Mouse (Mus musculus) C2C12 (cell line): Measurements from ENCODE around the gene Pfkfb4. TPM values are rescaled to one million over a fixed set of nuclear protein-coding genes. Genes with fewer than 3 reads are reported as not detected.

Source experiments
- H3K27me3 ChIP-seq: one replicate; pipeline ENCODE4 v1.6.1; 2011; ENCODE audit not compliant: control insufficient read depth, insufficient read depth, insufficient read length
- H3K36me3 ChIP-seq: one replicate; pipeline ENCODE4 v1.6.1; 2011; ENCODE audit not compliant: control insufficient read depth, insufficient read depth
- H3K4me3 ChIP-seq: one replicate; pipeline ENCODE4 v1.5.1; 2011; ENCODE audit warnings: mild to moderate bottlenecking, control low read depth; ENCODE audit not compliant: poor library complexity, insufficient read depth, severe bottlenecking
- H3K79me2 ChIP-seq: one replicate; pipeline ENCODE4 v1.6.1; 2011; ENCODE audit not compliant: control insufficient read depth, insufficient read depth
- H3K79me3 ChIP-seq: one replicate; pipeline ENCODE4 v1.6.1; 2011; ENCODE audit warnings: low read depth, control low read depth
- H3ac ChIP-seq: one replicate; pipeline ENCODE3; 2011; ENCODE audit warnings: low read depth; ENCODE audit not compliant: control insufficient read depth, insufficient read length
- CEBPB ChIP-seq: IDR thresholded peaks from one replicate; pipeline ENCODE4 v1.6.1; 2011; ENCODE audit warnings: low read depth, mild to moderate bottlenecking, control low read depth, moderate library complexity
- CTCF ChIP-seq: IDR thresholded peaks from one replicate; pipeline ENCODE4 v1.5.1; 2011; ENCODE audit not compliant: control insufficient read depth, insufficient read depth, insufficient read length
- FOSL1 ChIP-seq: IDR thresholded peaks from one replicate; pipeline ENCODE4 v1.8.0; 2011; ENCODE audit warnings: mild to moderate bottlenecking, low read length; ENCODE audit not compliant: poor library complexity, insufficient read depth, severe bottlenecking
- MAX ChIP-seq: IDR thresholded peaks from one replicate; pipeline ENCODE4 v1.6.1; 2011; ENCODE audit warnings: mild to moderate bottlenecking, control low read depth
- MYOD1 ChIP-seq: IDR thresholded peaks from one replicate; pipeline ENCODE4 v1.6.1; 2011; ENCODE audit warnings: low read depth; ENCODE audit not compliant: control insufficient read depth, insufficient read length
- MYOG ChIP-seq: IDR thresholded peaks from one replicate; pipeline ENCODE4 v1.6.1; 2011; ENCODE audit not compliant: control insufficient read depth, insufficient read length; ENCODE audit errors: extremely low read depth
- USF1 ChIP-seq: IDR thresholded peaks from one replicate; pipeline ENCODE4 v1.6.1; 2011; ENCODE audit warnings: low read depth, mild to moderate bottlenecking, control low read depth, moderate library complexity
- polyA plus RNA-seq: library from polyadenylated mRNA; unstranded; fragments of >200 nt; fragmentation: generic; extraction: Trizol; gene quantifications from one replicate; pipeline ENCODE4 v1.2.1, GENCODE M21; 2012; ENCODE audit warnings: missing spikeins

The Pfkfb4 gene
- polyA plus RNA-seq, 1 experiment: 6.7 TPM

DNA sequence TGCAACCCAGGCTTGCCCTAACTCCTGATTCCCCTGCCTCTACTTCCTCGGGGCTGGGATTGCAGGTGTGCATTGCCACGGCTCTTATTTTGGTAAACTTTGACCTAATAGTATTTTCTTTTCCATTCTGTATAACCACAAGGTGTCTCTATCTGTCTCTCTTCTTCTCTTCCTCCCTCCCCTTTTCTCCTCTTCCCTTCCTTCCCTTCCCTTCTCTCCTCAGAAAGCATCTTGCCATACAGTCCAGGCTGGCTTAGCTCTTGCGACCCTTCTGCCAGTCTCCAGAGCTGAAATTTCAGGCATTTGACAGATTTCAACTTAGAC, 59.1 kb downstream of the Pfkfb4 start:
- TF ChIP-seq CTCF (no peak), FOSL1 (no peak), MYOG (no peak), CEBPB (no peak), MAX (no peak), MYOD1 (no peak), USF1 (no peak)
- H3K27me3 ChIP-seq: no peaks in the 10 kb centered on the region
- peaks cover 8% of the 10 kb centered on the region for H3K36me3 ChIP-seq
- H3K79me3 ChIP-seq: no peaks in the 10 kb centered on the region
- peaks cover 3% of the 10 kb centered on the region for H3K79me2 ChIP-seq
- H3ac ChIP-seq: no peak overlapping the region
- H3K4me3 ChIP-seq: no peak overlapping the region

DNA sequence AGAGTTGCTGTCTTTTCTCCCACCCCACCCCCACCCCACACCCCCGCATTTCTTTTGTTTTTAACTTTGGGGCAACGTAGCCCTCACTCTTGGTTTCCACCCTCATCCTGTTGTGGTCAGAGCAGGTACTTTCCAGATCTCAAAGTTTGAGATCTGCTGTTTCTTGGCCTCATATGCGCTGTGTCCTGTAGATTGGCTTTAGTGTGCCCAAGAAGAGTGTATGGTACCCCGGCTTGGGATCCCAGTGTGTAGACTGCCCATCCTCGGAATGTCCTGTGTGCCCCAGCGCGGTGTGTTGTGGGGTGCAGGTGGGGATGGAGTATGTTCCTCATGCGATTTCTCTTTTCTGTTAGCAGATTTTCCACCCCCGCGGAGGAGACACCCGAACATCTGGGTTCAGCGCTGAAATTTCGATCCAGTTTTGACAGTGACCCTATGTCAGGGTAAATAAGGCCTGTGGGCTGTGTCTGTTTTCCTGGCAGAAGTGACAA, 59.5 kb downstream of the Pfkfb4 start:
- no peak for TF ChIP-seq MYOD1

DNA sequence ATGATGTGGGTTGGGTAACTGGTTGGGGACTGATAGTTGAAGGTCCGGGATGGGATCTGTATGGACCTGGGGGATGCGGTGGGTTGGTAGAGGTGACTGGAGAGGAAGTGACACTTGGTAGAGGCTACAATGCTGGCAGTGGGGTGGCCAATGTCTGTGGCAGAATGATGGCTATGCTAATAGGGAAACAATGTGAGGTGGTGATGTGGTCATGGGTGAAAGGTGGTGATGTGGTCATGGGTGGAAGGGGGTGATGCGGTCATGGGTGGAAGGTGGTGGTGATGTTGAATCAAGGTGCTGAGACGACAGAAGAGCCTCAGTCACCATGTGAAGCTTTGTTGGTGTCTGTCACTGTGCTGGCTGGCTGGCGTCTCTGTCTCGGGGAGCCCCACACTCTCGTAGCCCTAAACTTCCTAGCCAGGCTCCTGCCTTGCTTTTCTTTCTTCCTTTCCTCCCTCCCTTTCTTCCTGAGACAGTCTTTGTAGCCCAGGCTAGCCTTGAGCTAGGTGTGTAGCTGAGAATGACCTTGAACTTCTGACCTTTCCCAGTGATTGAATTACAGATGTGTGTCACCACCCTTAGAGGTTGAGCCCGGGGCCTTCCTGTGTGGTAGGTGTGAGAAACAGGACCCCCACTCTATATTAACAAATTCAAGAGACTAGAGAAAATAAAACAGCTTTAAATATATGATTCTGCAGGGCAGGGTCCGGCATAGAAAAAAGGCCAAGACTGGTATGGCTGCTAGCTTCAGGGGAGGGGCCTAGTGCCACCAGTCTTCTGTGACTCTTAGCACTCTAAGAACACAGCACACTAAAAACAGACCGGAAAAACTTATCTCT, 60.3 kb downstream of the Pfkfb4 start:
- TF ChIP-seq MYOD1: no peak
- Histone ChIP-seq H3K36me3 (peaks cover 12% of the 10 kb centered on the region), H3K27me3 (no peaks in the 10 kb centered on the region)

More for the DNA sequence above, 59.5 kb downstream of the Pfkfb4 start:
- Histone ChIP-seq H3K79me3 (no peaks in the 10 kb centered on the region), H3K27me3 (no peaks in the 10 kb centered on the region), H3K79me2 (peaks cover 7% of the 10 kb centered on the region), H3ac (no peak overlapping the region), H3K36me3 (peaks cover 8% of the 10 kb centered on the region), H3K4me3 (no peak overlapping the region)

DNA sequence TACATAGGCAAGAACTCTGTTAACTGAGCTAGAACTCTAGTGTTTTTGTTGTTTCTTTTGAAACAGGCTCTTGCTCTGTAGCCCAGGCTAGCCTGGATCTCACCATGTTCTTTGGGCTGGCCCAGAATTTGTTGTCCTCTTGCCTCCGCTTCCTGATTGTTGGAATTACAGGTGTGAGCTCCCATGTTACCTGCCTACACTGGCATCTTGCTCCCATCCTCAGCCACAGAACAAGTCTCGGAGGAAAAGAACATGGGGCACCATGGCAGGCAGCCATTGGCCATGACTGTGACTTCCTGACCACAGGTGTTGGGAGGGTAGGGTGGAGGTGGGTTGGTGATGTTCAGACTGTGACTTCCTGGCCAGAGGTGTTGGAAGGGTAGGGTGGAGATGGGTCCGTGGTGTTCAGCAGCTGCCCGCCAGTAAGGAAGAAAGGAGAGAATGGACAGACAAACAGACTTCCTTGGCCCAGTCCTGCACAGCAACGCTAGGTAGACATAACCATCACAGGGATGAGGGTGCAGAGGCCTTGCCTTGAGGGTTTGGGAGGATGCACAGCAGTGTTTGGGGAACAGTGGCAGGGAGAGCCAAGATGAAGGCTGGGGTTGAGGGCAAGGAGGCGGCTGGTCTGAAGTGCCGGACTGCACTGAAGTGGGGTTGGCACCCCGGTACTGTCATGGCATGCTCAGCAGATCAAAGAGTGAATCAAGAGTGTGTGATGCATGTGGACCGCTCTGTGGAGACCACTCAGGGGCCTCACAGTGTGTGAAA, 61.1 kb downstream of the Pfkfb4 start:
- Histone ChIP-seq H3K79me2 (peaks cover 7% of the 10 kb centered on the region), H3K79me3 (no peaks in the 10 kb centered on the region), H3ac (no peak overlapping the region), H3K36me3 (peaks cover 19% of the 10 kb centered on the region), H3K27me3 (no peaks in the 10 kb centered on the region), H3K4me3 (no peak overlapping the region)
- TF ChIP-seq FOSL1: no peak
- no peak for TF ChIP-seq CEBPB
- no peak for TF ChIP-seq USF1
- TF ChIP-seq MYOD1: no peak
- TF ChIP-seq CTCF: no peak
- TF ChIP-seq MYOG: no peak
- TF ChIP-seq MAX: no peak

More for the DNA sequence above, 60.3 kb downstream of the Pfkfb4 start:
- Histone ChIP-seq H3K4me3 (no peak overlapping the region), H3K79me2 (peaks cover 7% of the 10 kb centered on the region), H3ac (no peak overlapping the region), H3K79me3 (no peaks in the 10 kb centered on the region)

DNA sequence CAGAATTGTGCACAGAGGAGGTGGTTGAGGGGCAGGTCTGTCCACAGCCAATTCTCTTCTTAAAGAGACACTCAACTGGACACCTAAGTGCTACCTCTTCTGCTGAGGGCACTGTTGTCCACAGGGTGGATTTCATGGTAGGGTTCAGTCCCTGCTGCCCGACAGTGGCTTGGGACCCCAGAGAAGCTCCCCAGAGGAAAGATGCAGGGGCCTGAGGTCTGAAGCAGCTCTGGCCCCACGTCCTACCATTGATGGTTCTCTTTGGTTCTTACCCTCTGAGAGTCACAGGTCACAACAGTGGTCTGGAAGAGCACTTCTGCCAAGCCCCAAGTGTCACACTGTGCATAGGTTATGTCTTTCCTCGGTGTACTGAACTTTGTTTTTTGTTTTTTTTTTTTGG, 61.8 kb downstream of the Pfkfb4 start:
- TF ChIP-seq MYOG (no peak), MAX (no peak), MYOD1 (no peak), FOSL1 (no peak), CTCF (no peak), USF1 (no peak), CEBPB (no peak)
- Histone ChIP-seq H3ac (no peak overlapping the region), H3K79me2 (peaks cover 7% of the 10 kb centered on the region), H3K79me3 (no peaks in the 10 kb centered on the region), H3K4me3 (no peak overlapping the region), H3K27me3 (no peaks in the 10 kb centered on the region), H3K36me3 (peaks cover 24% of the 10 kb centered on the region)

DNA sequence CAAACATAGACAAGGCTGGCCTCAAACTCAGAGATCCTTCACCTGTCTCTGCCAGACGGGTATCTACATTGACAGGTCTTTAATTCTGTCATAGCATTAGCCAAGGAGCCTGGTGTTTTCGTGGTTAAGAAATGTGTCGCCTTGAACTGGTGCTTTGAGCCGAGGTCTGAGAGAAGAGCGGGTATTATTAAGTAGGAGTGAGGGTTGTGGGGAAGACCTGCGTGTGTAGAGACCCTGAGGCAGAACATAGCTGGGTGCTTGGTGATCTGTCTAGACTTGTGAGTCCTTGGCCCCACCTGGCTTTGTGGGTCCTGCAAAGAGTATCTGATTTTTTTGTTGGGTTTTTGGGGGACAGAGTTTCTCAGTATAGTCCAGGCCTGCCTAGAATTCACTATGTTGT, 62.3 kb downstream of the Pfkfb4 start:
- Histone ChIP-seq H3K79me3 (no peaks in the 10 kb centered on the region), H3K36me3 (peaks cover 20% of the 10 kb centered on the region), H3ac (no peak overlapping the region), H3K79me2 (peaks cover 7% of the 10 kb centered on the region), H3K4me3 (no peak overlapping the region), H3K27me3 (no peaks in the 10 kb centered on the region)
- TF ChIP-seq MAX (no peak), CEBPB (no peak), FOSL1 (no peak), CTCF (no peak), MYOD1 (no peak), MYOG (no peak), USF1 (no peak)
